Mouse (Mus musculus): ENCODE measurements around the gene Nos1.

Nos1 gene

GRCm38 (mm10) chr5:117780681-117781080 is at the start of gene Nos1:
Nos1 (plus strand) TSS chr5:117781032.
- no peak for DNase-seq

- no peak for DNase-seq
These were observed 49.5 kb upstream of the Nos1 start for GRCm38 (mm10) chr5:117731311-117731710.

- DNase-seq, result no peak
These were observed 36.1 kb upstream of the Nos1 start for GRCm38 (mm10) chr5:117744654-117745178.

- no peak for DNase-seq
These were observed 31.5 kb upstream of the Nos1 start for GRCm38 (mm10) chr5:117749353-117749752.

GRCm38 (mm10) chr5:117757696-117758482 is 22.9 kb upstream of the Nos1 start:
- peak in 1 of 2 experiments; percentile 21 for DNase-seq

- peak; percentile 76 to 77 for DNase-seq
These were observed 19.5 kb upstream of the Nos1 start for GRCm38 (mm10) chr5:117761181-117761832.

- DNase-seq, result peak; percentile 64 to 69
These were observed 16.3 kb upstream of the Nos1 start for GRCm38 (mm10) chr5:117764496-117764895.

- DNase-seq, result peak; percentile 41 to 58
These were observed 1.7 kb upstream of the Nos1 start for GRCm38 (mm10) chr5:117779175-117779574.

- no peak for DNase-seq
These were observed 346 bp downstream of the Nos1 start for GRCm38 (mm10) chr5:117781178-117781577.

GRCm38 (mm10) chr5:117790071-117790470 is 9.2 kb downstream of the Nos1 start:
- DNase-seq, result no peak

- DNase-seq, result no peak
These were observed 11.0 kb downstream of the Nos1 start for GRCm38 (mm10) chr5:117791875-117792274.

GRCm38 (mm10) chr5:117800849-117801248 is 20.0 kb downstream of the Nos1 start:
- no peak for DNase-seq

- peak; percentile 54 to 57 for DNase-seq
These were observed 21.3 kb downstream of the Nos1 start for GRCm38 (mm10) chr5:117802071-117802521.

GRCm38 (mm10) chr5:117803551-117803950 is 22.7 kb downstream of the Nos1 start:
- no peak for DNase-seq

- no peak for DNase-seq
These were observed 30.1 kb downstream of the Nos1 start for GRCm38 (mm10) chr5:117810930-117811329.

GRCm38 (mm10) chr5:117818800-117819199 is 38.0 kb downstream of the Nos1 start:
- DNase-seq, result peak; percentile 50 to 61

GRCm38 (mm10) chr5:117820445-117820844 is 39.6 kb downstream of the Nos1 start:
- DNase-seq, result no peak

- DNase-seq, result no peak
These were observed 43.0 kb downstream of the Nos1 start for GRCm38 (mm10) chr5:117823811-117824210.

- no peak for DNase-seq
These were observed 43.7 kb downstream of the Nos1 start for GRCm38 (mm10) chr5:117824486-117824885.

- DNase-seq, result no peak
These were observed 44.5 kb downstream of the Nos1 start for GRCm38 (mm10) chr5:117825336-117825735.

- DNase-seq, result no peak
These were observed 46.5 kb downstream of the Nos1 start for GRCm38 (mm10) chr5:117827366-117827765.

- peak; percentile 93 to 96 for DNase-seq
These were observed 56.1 kb downstream of the Nos1 start for GRCm38 (mm10) chr5:117836930-117837329.

GRCm38 (mm10) chr5:117837731-117838130 is 56.9 kb downstream of the Nos1 start:
- peak in 1 of 2 experiments; percentile 30 for DNase-seq

- DNase-seq, result peak; percentile 48 to 54
These were observed 58.7 kb downstream of the Nos1 start for GRCm38 (mm10) chr5:117839501-117839900.
